Mouse (Mus musculus): ENCODE measurements around the gene Csf3. TPM values are rescaled to one million over a fixed set of nuclear protein-coding genes. Genes with fewer than 3 reads are reported as not detected.
A peak's percentile ranks its signal among the peaks of the same experiment; 100 is the strongest.

The Csf3 gene
- total and polyA plus RNA-seq, 2 experiments from 2014 or later = not detected

DNA sequence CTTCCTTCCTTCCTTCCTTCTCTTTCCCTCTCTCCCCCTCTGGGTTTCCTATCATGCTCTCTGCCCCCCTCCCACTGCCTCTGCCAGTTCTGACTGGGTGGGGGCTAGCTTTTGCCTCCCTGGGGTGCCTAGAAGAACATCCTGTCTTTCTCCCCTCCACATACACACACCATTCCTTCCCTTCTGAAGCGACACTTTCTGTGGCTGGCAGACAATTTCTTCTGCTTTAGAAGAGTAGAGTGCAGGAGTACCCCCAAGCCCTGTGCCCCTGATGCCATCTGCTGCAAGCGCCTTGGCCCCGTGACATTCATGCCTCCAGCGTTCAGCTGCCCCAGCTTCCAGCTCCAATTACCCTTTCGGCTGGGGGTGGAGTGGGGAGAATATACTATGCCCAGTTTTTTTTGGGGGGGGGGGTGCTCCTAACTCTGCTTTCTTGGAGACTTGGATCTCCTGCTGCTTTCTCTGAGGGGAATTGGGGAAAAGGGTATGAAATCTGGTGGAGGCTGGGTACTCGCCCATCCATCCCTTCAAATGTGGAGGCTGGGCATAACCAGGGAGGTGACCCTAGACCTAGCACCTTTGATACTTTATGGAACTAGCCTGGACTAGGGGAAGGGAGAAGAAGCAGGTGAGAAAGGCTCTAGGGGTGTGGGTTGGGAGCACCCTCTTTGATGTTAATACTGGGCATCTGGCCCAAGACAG lies 46.9 kb downstream of the Csf3 start:
- TF ChIP-seq CTCF (IDR thresholded peaks at IDR 0.05; ENCODE audit: low read depth) = no peak
- WGBS = 6% methylated on average over 6 of the region's 6 CpGs
- H3K9ac ChIP-seq (replicated peaks; ENCODE audit: low read length) = peak overlapping the region; percentile 37
- H3K27ac ChIP-seq = peak overlapping the region; percentile 95
- ATAC-seq = no peak
- H3K9me3 ChIP-seq (ENCODE audit: low read length) = no peaks in the 10 kb centered on the region
- H3K36me3 ChIP-seq (ENCODE audit: insufficient read depth, low read length) = no peaks in the 10 kb centered on the region
- peak overlapping the region; percentile 6 for H3K4me3 ChIP-seq (ENCODE audit: low read length)
- peaks cover 83% of the 10 kb centered on the region for H3K4me1 ChIP-seq (ENCODE audit: insufficient read depth, low read length)
- no peaks in the 10 kb centered on the region for H3K27me3 ChIP-seq (ENCODE audit: insufficient read depth, low read length)
- DNase-seq (ENCODE audit: low spot score) = peak; percentile 60
- H3K4me2 ChIP-seq (ENCODE audit: low read depth, low read length) = peak overlapping the region; percentile 61

DNA sequence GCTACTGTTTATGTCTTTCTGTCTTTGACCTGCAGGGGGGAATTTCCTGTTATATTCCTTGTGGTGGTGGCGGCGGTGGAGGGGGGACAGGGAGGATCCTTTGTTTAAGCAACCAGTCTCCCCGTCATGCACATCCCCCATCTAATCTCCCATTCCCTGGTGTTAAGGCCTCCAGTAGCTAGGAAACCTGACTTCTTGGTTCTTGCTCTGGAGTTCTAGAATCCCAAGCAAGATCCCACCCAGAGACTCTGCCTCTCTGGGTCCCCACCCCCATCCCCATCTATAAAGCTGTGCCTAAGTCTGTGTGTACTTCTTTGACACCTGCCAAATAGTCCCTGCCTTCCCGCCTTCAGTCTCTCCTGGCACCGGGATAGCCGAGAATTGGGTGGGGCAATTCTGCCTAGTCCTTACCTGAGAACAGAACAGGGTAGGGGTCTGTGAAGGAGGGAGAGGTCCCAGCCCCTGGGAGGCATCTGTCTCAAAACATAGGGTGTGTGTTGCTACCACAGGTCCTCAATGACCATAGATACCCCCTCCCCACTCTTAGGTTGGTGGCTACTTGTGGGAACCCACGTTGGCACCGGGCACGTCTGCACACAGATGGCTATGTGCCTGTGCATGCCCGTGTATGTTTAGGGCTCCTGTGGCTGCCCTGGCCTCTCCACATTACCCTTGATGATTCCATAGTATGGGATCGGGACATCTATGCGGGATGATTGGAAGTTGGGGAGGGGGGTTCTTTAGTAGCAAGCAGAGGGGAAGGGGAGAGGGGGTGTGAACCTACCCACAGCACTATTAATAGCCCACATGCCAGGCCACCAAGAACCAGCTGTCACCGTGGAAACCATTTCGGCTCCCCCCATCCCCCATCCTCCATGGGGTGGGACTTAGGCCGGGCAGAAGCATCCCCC lies 47.7 kb downstream of the Csf3 start:
- H3K27me3 ChIP-seq (ENCODE audit: insufficient read depth, low read length) = no peaks in the 10 kb centered on the region
- H3K9ac ChIP-seq (replicated peaks; ENCODE audit: low read length) = peak overlapping the region; percentile 37
- H3K9me3 ChIP-seq (ENCODE audit: low read length) = no peaks in the 10 kb centered on the region
- peaks cover 81% of the 10 kb centered on the region for H3K4me1 ChIP-seq (ENCODE audit: insufficient read depth, low read length)
- peak; percentile 46 for TF ChIP-seq CTCF (IDR thresholded peaks at IDR 0.05; ENCODE audit: low read depth)
- WGBS = 10% methylated on average over 15 of the region's 15 CpGs
- DNase-seq (ENCODE audit: low spot score) = peak; percentile 77
- peaks cover 5% of the 10 kb centered on the region for H3K36me3 ChIP-seq (ENCODE audit: insufficient read depth, low read length)
- peak overlapping the region; percentile 95 for H3K27ac ChIP-seq
- H3K4me3 ChIP-seq (ENCODE audit: low read length) = peak overlapping the region; percentile 6
- H3K4me2 ChIP-seq (ENCODE audit: low read depth, low read length) = peak overlapping the region; percentile 61
- no peak for ATAC-seq

DNA sequence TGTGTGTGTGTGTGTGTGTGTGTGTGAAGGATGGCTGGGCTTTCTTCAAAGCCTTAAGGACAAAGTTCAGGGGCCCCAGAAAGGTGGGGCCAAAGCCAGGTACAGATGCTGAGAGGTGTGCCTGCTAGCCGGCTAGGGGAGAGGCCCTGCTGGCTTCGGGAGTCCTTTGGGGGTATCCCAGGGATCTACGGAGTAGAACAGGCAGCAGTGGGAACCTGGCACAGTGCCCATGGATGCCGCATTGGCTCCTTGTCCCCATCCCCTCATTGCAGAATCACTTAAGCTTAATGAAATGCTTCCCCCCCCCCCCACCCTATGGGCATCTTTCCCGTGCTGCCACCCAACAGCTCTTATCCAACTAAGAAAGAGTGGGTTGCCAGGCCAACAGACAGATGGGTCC lies 48.7 kb downstream of the Csf3 start:
- no peak for ATAC-seq
- Histone ChIP-seq H3K27ac (peak overlapping the region; percentile 95), H3K9ac (replicated peaks; ENCODE audit: low read length) (peak overlapping the region; percentile 37), H3K4me3 (ENCODE audit: low read length) (peak overlapping the region; percentile 6; the same call in 1 of the 2 replicates), H3K9me3 (ENCODE audit: low read length) (no peaks in the 10 kb centered on the region), H3K36me3 (ENCODE audit: insufficient read depth, low read length) (peaks cover 8% of the 10 kb centered on the region), H3K4me1 (ENCODE audit: insufficient read depth, low read length) (peaks cover 81% of the 10 kb centered on the region), H3K4me2 (ENCODE audit: low read depth, low read length) (peak overlapping the region; percentile 61), H3K27me3 (ENCODE audit: insufficient read depth, low read length) (no peaks in the 10 kb centered on the region)
- no peak for TF ChIP-seq CTCF (IDR thresholded peaks at IDR 0.05; ENCODE audit: low read depth)
- 7% methylated on average over 5 of the region's 5 CpGs for WGBS
- DNase-seq (ENCODE audit: low spot score) = peak; percentile 84

DNA sequence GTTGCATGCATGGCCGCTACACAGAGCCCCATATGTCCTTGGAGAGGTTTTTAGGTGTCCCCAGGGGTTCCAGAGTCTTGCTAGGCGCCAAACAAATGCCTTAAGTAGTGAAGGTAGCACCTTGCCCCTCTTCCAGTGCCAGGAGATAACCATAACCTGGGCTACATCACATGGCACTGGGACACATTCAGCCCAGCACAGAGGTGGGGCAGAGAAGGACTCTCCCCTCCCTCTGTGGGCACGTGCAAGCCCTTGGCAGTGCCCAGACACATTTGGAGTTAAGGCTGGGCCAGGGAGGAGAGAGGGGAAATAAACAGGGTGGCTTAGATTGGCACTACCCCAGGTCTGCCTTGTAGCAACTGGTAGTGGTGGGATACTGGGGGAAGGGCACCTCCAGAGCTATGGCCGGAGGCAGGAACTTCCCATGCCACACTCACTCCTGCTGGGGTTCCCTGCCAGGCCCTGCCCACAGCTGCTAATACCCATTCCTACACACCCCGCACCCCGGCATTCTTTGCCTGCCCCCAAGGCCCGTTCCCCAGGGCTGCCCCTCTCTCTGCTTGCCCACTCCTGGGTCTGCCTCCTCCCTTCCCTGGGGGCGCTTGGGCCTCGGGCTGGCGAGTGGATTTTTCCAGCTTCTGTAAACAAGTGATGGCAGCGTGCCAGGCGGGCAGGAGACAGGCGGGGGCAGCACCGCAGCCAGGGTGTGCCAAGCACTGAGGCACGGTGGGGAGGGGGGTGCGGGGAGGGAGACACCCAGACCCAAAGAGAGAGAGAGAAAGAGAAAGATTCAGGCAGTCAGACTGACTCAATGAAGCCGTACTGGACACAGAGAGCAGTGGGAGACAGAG lies 49.5 kb downstream of the Csf3 start:
- H3K4me2 ChIP-seq (ENCODE audit: low read depth, low read length) = peak overlapping the region; percentile 61
- peak overlapping the region; percentile 37 for H3K9ac ChIP-seq (replicated peaks; ENCODE audit: low read length)
- peak; percentile 10; the same call in 1 of the 2 replicates for TF ChIP-seq CTCF (IDR thresholded peaks at IDR 0.05; ENCODE audit: low read depth)
- no peak overlapping the region; the same call in 1 of the 2 replicates for H3K4me3 ChIP-seq (ENCODE audit: low read length)
- H3K9me3 ChIP-seq (ENCODE audit: low read length) = no peaks in the 10 kb centered on the region
- no peaks in the 10 kb centered on the region for H3K27me3 ChIP-seq (ENCODE audit: insufficient read depth, low read length)
- peak; percentile 77 for ATAC-seq
- DNase-seq (ENCODE audit: low spot score) = peak; percentile 94
- peaks cover 8% of the 10 kb centered on the region for H3K36me3 ChIP-seq (ENCODE audit: insufficient read depth, low read length)
- peaks cover 74% of the 10 kb centered on the region for H3K4me1 ChIP-seq (ENCODE audit: insufficient read depth, low read length)
- 9% methylated on average over 17 of the region's 17 CpGs for WGBS
- peak overlapping the region; percentile 95 for H3K27ac ChIP-seq

DNA sequence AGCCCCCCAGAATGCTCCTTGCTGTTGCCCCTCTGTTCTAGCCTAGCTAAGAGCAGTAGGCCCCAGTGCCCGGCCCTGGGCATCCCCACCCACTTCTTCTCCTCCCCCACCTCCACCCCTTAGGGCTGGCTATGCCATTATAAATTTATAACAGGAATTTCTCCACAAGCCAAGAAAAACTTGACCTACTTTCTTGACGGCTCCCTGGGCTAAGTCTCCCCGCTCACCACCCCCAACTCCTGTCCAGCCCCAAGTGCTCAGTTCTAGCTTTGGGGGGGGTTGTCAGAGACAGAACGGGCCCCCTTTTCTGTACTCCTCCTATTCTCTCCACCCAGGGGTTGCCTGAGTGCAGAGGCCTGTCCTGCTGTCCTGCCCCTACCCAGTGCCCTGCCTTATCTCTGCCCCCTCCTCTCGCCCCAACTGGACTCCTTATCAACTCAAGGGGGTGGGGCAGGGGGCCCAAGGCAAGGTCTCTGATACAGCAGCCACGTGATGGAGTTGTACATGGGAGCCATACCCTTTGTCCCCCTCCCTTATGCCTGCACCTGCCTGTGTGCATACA lies 50.2 kb downstream of the Csf3 start:
- peaks cover 11% of the 10 kb centered on the region for H3K36me3 ChIP-seq (ENCODE audit: insufficient read depth, low read length)
- ATAC-seq (no peak), DNase-seq (ENCODE audit: low spot score) (no peak)
- H3K9me3 ChIP-seq (ENCODE audit: low read length) = no peaks in the 10 kb centered on the region
- H3K4me1 ChIP-seq (ENCODE audit: insufficient read depth, low read length) = peaks cover 67% of the 10 kb centered on the region
- no peak overlapping the region for H3K4me3 ChIP-seq (ENCODE audit: low read length)
- peak overlapping the region; percentile 37 for H3K9ac ChIP-seq (replicated peaks; ENCODE audit: low read length)
- 6% methylated on average over 6 of the region's 6 CpGs for WGBS
- H3K4me2 ChIP-seq (ENCODE audit: low read depth, low read length) = peak overlapping the region; percentile 61
- peak overlapping the region; percentile 95 for H3K27ac ChIP-seq
- no peak for TF ChIP-seq CTCF (IDR thresholded peaks at IDR 0.05; ENCODE audit: low read depth)
- H3K27me3 ChIP-seq (ENCODE audit: insufficient read depth, low read length) = no peaks in the 10 kb centered on the region

Measured in hindbrain, postnatal 0 days (tissue).